Mouse (Mus musculus): ENCODE data around the gene Nup210. TPM values are rescaled to one million over a fixed set of nuclear protein-coding genes. Genes with fewer than 3 reads are reported as not detected.
"Not testable (repeated sequence)": the region's sequence is repeated elsewhere in the genome, so short reads cannot be mapped to it uniquely, and the experiment has no call there.

The Nup210 gene
- total RNA-seq, 2 experiments from 2014 or later, result 244 to 270 TPM

DNA sequence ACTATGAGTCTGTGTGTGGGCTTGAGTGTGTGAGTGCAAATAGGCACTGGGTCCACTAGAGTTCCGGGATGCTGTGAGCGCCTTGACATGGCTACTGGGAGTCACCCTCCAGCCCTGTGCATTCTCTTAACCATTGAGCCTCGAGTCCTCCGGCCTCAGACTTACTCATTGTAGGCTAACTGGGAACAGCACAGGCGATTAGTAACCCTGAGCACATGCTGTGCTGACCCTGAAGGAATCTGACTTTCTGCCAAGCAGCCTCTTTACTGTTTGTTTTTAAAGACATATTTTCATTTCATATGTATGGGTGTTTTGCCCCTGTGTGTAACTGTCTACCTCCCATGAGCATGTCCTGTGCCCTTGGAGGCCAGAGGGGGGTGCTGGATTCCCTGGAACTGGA, 28.9 kb upstream of the Nup210 start:
- no peak for ATAC-seq (replicated peaks; ENCODE audit: poor library complexity, severe bottlenecking)

DNA sequence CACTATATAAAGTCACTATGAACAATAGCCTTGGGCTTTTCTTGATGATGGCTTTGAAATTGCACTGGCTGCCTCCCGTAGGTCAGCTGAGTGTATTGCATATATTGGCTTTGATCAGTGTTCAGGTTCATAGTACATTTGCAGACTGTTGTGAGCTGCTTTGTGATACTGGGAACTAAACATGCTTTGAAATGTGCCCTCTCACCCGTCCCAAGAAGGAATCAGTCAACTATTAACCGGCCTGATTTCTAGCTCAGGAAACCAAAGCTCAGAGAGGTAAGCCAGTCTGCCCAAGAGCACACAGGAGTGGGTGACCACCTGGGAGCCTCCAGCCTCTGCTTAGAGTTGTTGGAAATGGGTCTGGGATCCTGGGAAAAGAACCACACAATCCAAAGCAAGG, 28.4 kb upstream of the Nup210 start:
- no peak for ATAC-seq (replicated peaks; ENCODE audit: poor library complexity, severe bottlenecking)

DNA sequence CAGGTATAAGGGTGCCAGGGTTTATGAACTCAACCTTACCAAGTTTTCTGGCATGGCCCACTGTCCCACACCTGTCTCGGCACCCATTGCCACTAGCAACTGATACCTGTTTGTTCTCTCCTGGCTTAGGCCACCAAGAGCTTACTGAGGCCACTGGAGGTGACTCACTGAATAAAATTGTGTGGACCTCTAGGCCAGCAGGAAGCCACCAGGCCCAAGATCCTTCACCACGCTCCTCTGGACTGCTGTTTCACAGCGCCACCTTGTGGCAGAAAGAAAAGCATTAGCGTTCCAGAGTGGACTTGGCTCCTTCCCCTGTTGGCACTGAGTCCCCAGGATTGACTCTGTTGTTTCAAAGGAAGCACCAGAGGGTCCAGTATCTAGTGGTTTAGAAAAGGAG, 23.2 kb upstream of the Nup210 start:
- ATAC-seq (replicated peaks; ENCODE audit: poor library complexity, severe bottlenecking), result peak; percentile 85

- no peak for ATAC-seq (replicated peaks; ENCODE audit: poor library complexity, severe bottlenecking)
These were observed 20.8 kb upstream of the Nup210 start for GRCm38 (mm10) chr6:91137343-91137956.

DNA sequence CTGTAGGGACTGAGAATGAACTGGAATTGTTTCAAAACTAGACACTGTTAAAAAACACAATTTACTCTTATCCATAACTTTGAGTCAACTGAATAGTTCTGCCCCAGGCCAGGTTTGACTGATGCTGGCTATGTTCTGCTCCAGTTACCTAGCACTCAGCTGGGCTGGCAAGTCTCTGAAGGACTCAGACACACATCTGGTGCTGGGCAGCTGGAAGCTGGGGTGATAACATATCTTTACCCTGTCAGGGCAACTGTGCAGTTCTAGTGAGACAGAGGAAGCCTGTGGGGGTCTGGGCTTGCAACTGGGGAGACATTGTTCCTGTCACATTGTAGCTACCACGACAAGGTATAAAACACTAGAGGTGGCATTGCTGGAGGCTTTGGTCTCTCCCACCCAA, 14.2 kb upstream of the Nup210 start:
- no peak for ATAC-seq (replicated peaks; ENCODE audit: poor library complexity, severe bottlenecking)

DNA sequence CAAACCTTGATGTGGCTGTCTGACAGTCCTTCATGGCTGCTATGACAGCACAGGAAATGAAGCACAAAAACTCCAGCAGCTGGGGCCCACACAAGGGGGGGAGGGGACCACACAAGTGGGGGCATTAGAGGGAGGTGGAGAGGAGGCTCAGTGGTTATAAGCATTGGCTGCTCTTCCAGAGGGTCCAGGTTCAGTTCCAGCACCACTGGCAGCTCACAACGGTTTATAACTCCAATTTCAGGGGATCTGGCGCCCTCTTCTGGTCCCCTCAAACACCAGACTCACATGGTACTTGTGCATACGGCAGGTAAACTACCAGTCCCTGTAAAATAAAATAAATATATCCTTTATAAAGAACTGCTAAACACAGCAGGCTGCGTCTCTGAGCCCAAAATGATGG, 12.4 kb upstream of the Nup210 start:
- ATAC-seq (replicated peaks; ENCODE audit: poor library complexity, severe bottlenecking), result no peak

GRCm38 (mm10) chr6:91125228-91125585, 8.6 kb upstream of the Nup210 start:
- no peak for ATAC-seq (replicated peaks; ENCODE audit: poor library complexity, severe bottlenecking)

DNA sequence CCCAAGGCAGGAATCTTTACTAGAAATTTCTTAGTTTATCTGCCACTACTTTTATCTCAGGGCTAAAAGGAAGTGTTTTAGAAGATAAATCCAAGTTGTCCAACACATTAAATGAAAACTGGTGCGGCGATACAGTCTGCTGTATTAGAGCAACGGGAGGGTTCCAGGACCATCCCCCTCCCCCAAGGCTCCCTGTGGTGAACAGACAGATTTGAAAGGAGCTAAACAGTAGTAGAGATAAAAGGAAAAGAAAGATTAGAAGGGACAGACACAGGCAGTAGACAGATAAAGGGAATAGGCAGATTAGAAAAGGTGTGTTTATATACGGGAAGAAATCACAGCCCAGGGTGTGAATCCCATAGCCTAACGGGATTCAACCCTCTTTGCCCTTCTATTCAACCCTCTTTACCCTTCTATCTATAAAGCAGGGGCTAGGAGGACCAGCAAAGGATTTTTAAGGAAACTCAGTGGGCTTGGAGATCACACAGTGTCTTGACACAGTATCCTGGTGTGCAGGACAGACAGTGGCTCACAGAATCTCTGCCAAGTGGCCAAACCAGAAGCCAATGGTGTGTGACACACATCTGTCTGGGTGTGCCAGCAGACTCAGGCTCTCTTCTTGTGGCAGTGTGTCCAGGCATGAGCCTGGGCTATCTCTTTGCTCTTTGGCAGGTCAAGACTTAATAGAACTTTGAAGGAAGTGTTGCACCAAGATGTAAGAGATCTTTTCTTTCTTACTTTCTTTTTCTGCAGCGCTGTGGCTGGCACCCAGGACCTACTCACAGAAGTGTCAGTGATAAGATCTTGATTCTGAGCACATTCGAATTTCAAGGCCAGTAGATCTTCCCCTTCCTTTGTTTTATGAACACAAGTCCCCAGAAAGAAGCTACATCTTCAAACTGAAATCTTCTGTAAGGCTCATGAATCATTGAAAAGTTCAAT, 7.9 kb upstream of the Nup210 start:
- no peak for ATAC-seq (replicated peaks; ENCODE audit: poor library complexity, severe bottlenecking)

- no peak for ATAC-seq (replicated peaks; ENCODE audit: poor library complexity, severe bottlenecking)
These were observed 6.8 kb upstream of the Nup210 start for GRCm38 (mm10) chr6:91123453-91123852.

DNA sequence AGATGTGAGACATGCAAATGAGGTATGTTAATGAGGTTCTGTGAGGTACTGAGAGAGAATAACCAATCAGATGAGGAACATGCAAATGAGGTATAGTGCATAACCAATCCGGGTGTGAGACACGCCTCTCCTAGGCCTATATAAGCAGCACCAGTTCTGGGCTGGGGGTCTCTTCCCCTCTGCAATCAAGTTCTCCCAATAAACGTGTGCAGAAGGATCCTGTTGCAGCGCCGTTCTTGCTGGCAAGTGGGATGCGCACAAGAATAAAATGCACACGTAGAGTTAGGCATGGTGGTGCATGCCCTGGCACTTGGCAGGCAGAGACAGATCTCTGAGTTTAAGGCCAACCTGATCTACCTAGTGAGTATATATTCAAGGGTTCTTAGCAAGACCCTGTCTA, 4.5 kb upstream of the Nup210 start:
- not testable (repeated sequence) for ATAC-seq (replicated peaks; ENCODE audit: poor library complexity, severe bottlenecking)

- no peak for ATAC-seq (replicated peaks; ENCODE audit: poor library complexity, severe bottlenecking)
These were observed 3.6 kb upstream of the Nup210 start for GRCm38 (mm10) chr6:91120206-91120605.

- ATAC-seq (replicated peaks; ENCODE audit: poor library complexity, severe bottlenecking), result no peak
These were observed 1.9 kb upstream of the Nup210 start for GRCm38 (mm10) chr6:91118526-91118925.

GRCm38 (mm10) chr6:91117149-91117548, 520 bp upstream of the Nup210 start:
- ATAC-seq (replicated peaks; ENCODE audit: poor library complexity, severe bottlenecking), result no peak

- ATAC-seq (replicated peaks; ENCODE audit: poor library complexity, severe bottlenecking), result 0 out of 2 replicates have a peak, but pooled peaks have one; percentile 18
These were observed 776 bp downstream of the Nup210 start for GRCm38 (mm10) chr6:91115863-91116243.

DNA sequence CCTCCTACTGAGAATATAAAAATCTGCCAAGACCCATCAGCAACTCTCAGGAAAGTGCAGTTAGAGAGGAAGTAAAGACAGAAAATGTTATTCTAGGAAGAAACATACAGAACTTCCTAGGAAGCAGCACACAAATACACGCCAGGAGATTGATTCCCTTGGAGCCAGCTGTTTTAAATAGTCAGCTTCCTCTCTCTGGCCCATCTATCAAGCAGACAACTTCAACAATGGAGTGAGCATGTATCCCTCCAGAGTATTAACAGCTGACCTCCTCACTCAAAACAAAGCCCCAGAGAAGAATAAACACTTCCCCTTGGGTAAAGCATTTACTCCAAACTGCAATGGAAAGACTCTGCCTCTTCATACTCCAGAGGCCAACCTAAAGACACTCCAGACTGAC, 1.5 kb downstream of the Nup210 start:
- ATAC-seq (replicated peaks; ENCODE audit: poor library complexity, severe bottlenecking), result no peak

GRCm38 (mm10) chr6:91114716-91115115, 1.9 kb downstream of the Nup210 start:
- no peak for ATAC-seq (replicated peaks; ENCODE audit: poor library complexity, severe bottlenecking)

GRCm38 (mm10) chr6:91111954-91112252, 4.7 kb downstream of the Nup210 start:
- ATAC-seq (replicated peaks; ENCODE audit: poor library complexity, severe bottlenecking), result no peak

- peak; percentile 26 for ATAC-seq (replicated peaks; ENCODE audit: poor library complexity, severe bottlenecking)
These were observed 5.3 kb downstream of the Nup210 start for GRCm38 (mm10) chr6:91111141-91111953.

DNA sequence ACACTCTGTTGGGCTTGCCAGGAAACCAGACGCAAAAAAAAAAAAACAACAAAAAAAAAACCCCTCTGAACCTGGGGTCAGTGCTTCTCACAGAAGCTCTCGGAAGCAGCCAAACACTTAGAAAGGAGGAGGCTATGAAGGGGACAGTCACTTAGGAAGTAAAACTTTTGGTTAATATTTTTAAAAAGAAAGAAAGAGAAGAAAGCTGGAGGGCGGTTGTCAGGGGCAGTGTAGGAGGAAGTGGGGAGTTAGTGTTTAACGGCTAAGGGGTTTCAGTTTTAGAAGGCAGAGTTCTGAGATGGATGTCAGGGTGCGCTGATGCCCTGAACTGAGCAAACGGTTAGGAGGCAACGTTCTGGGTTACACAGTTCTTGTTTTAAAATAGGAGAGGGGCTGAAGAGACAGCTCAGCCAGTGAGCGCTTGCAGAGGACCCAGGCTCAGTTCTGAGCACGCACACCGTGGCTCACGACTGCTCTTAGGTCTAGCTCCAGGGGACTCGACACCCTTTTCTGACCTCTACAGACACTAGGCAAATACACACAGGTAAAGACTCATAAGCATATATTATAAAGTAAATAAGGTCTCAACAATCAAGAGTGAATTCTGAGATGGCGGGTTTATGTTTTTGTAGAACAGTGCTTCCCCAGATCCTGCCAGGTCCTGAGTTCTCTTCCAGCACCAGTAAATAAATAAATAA, 6.2 kb downstream of the Nup210 start:
- ATAC-seq (replicated peaks; ENCODE audit: poor library complexity, severe bottlenecking), result peak; percentile 70

GRCm38 (mm10) chr6:91109489-91109888, 7.1 kb downstream of the Nup210 start:
- no peak for ATAC-seq (replicated peaks; ENCODE audit: poor library complexity, severe bottlenecking)

Measured in granulocyte monocyte progenitor cell, adult 5-6 weeks (primary cell).